Mouse (Mus musculus): ENCODE measurements around the gene Pptc7.

- TF ChIP-seq CTCF (IDR thresholded peaks at IDR 0.05; ENCODE audit: extremely low read depth, insufficient read depth, insufficient read length, insufficient replicate concordance) (no peak), POLR2A (IDR thresholded peaks at IDR 0.05; ENCODE audit: low read depth, low read length) (no peak)
Observed at GRCm38 (mm10) chr5:122267136-122267535, 17.0 kb upstream of the Pptc7 start.
